Mouse (Mus musculus) liver, embryonic 14.5 days (tissue): Measurements from ENCODE around the gene Hoxa5.

Experiments used
- CTCF ChIP-seq: IDR thresholded peaks from 2 replicates; pipeline ENCODE4 v1.5.1; 2016; ENCODE audit warnings: antibody characterized with exemption, low read depth, control low read depth
- EP300 ChIP-seq: IDR thresholded peaks from 2 replicates; pipeline ENCODE4 v1.6.1; 2016; ENCODE audit warnings: antibody characterized with exemption, low read depth

- TF ChIP-seq CTCF (no peak), EP300 (no peak)
Observed at GRCm38 (mm10) chr6:52177061-52177735, 27.2 kb downstream of the Hoxa5 start, which contains the start of gene 5730596B20Rik.
